8 mouse cellular contexts compared by ENCODE assay signal in genomic region chr5:21700272-21700821, GRCm38 (mm10). TPM values are rescaled to one million over a fixed set of nuclear protein-coding genes. Genes with fewer than 3 reads are reported as not detected.
DNase-seq lines count a peak whose midpoint lies in the region; ATAC-seq and TF ChIP-seq lines count a peak whose summit lies in the region.

No protein-coding gene starts in this region.

- DNase-seq in kidney, adult 11 months, result no peak
- peak; percentile 45 for DNase-seq in brain, embryonic 14.5 days (ENCODE audit: low read depth)
- no peak for DNase-seq in hindbrain, embryonic 10.5 days (ENCODE audit: low spot score)
- DNase-seq in frontal cortex, postnatal 14 days (ENCODE audit: low spot score in 2 of 2), result no peak
- DNase-seq in gastrocnemius, postnatal 10 days, result no peak
- DNase-seq in spleen, adult 12 weeks (ENCODE audit: low spot score), result no peak

- peak overlapping the region; percentile 57 for H3K4me3 ChIP-seq in kidney, embryonic 14.5 days (ENCODE audit: low read length)
- H3K4me3 ChIP-seq in hindbrain, embryonic 10.5 days, result peak overlapping the region; percentile 65
- peak overlapping the region; percentile 71 for H3K4me3 ChIP-seq in midbrain, embryonic 12.5 days

- peak overlapping the region; percentile 54 for H3K9ac ChIP-seq in kidney, embryonic 14.5 days (ENCODE audit: low read depth, low read length)
- peak overlapping the region; percentile 83 for H3K9ac ChIP-seq in midbrain, embryonic 12.5 days (replicated peaks)

- WGBS in kidney, embryonic 14.5 days, result 14% methylated on average over 10 of the region's 10 CpGs
- WGBS in hindbrain, embryonic 10.5 days, result 18% methylated on average over 10 of the region's 10 CpGs
- WGBS in midbrain, embryonic 12.5 days, result 13% methylated on average over 10 of the region's 10 CpGs

- no peak for TF ChIP-seq POLR2A in brain, embryonic 14.5 days (IDR thresholded peaks at IDR 0.05; ENCODE audit: borderline replicate concordance, extremely low read depth, insufficient read depth, insufficient read length, poor library complexity, severe bottlenecking)

- H3K27ac ChIP-seq in kidney, embryonic 14.5 days (ENCODE audit: low read depth, low read length), result no peak overlapping the region
- peak overlapping the region; percentile 98 for H3K27ac ChIP-seq in hindbrain, embryonic 10.5 days
- H3K27ac ChIP-seq in midbrain, embryonic 12.5 days (replicated peaks), result no peak overlapping the region

- no peaks in the 10 kb centered on the region for H3K4me1 ChIP-seq in kidney, embryonic 14.5 days (ENCODE audit: control insufficient read depth, insufficient read depth, low read length)
- H3K4me1 ChIP-seq in hindbrain, embryonic 10.5 days (replicated peaks), result peaks cover 9% of the 10 kb centered on the region
- peaks cover 7% of the 10 kb centered on the region; the same call in 1 of the 2 replicates for H3K4me1 ChIP-seq in midbrain, embryonic 12.5 days

- ATAC-seq in kidney, embryonic 14.5 days (ENCODE audit: low FRiP score, low TSS enrichment), result no peak
- ATAC-seq in midbrain, embryonic 12.5 days (ENCODE audit: low FRiP score, low read depth), result no peak

- no peaks in the 10 kb centered on the region for H3K9me3 ChIP-seq in kidney, embryonic 14.5 days (ENCODE audit: control insufficient read depth, low read length)
- no peaks in the 10 kb centered on the region for H3K9me3 ChIP-seq in hindbrain, embryonic 10.5 days
- no peaks in the 10 kb centered on the region for H3K9me3 ChIP-seq in midbrain, embryonic 12.5 days

- H3K4me2 ChIP-seq in kidney, embryonic 14.5 days (replicated peaks; ENCODE audit: low read depth, low read length), result peak overlapping the region; percentile 55
- H3K4me2 ChIP-seq in midbrain, embryonic 12.5 days (replicated peaks), result peak overlapping the region; percentile 61

- TF ChIP-seq CTCF in brain, embryonic 14.5 days (IDR thresholded peaks at IDR 0.05; ENCODE audit: borderline replicate concordance, extremely low read depth, insufficient read depth, insufficient read length), result no peak

- no peaks in the 10 kb centered on the region for H3K27me3 ChIP-seq in kidney, embryonic 14.5 days (ENCODE audit: control insufficient read depth, insufficient read depth, low read length)
- no peaks in the 10 kb centered on the region for H3K27me3 ChIP-seq in hindbrain, embryonic 10.5 days (ENCODE audit: insufficient read depth, poor library complexity, severe bottlenecking)
- no peaks in the 10 kb centered on the region for H3K27me3 ChIP-seq in midbrain, embryonic 12.5 days

- H3K36me3 ChIP-seq in kidney, embryonic 14.5 days (ENCODE audit: control insufficient read depth, insufficient read depth, low read length), result no peaks in the 10 kb centered on the region
- H3K36me3 ChIP-seq in hindbrain, embryonic 10.5 days, result no peaks in the 10 kb centered on the region
- H3K36me3 ChIP-seq in midbrain, embryonic 12.5 days, result no peaks in the 10 kb centered on the region

RNA-seq across cellular contexts. Expression of gene Napepld, which starts 0.8 kb away (rescaled TPM):
- polyA plus RNA-seq in kidney, embryonic 14.5 days (2014; fragmentation: Nextera tagmentation; extraction: Ambion mirVana), result 7.2 and 8.2 TPM in 2 replicates
- polyA plus RNA-seq in brain, embryonic 14.5 days (2012; rRNA removed), result 4.7 and 4.9 TPM in 2 replicates
- polyA plus RNA-seq in hindbrain, embryonic 10.5 days (2016; fragmentation: Nextera tagmentation; extraction: Ambion mirVana), result 5.6 and 6.1 TPM in 2 replicates
- 10.2 and 10.9 TPM in 2 replicates for polyA plus RNA-seq in midbrain, embryonic 12.5 days (2016; fragmentation: Nextera tagmentation; extraction: Ambion mirVana)
- total RNA-seq in gastrocnemius, postnatal 10 days (2021), result 1 to 10 TPM; 6.3 to 6.5 TPM

RNA-seq across cellular contexts. Expression of gene Pmpcb, which starts 36.6 kb away (rescaled TPM):
- 95.9 and 101 TPM in 2 replicates for polyA plus RNA-seq in kidney, embryonic 14.5 days (2014; fragmentation: Nextera tagmentation; extraction: Ambion mirVana)
- 66.7 and 72.8 TPM in 2 replicates for polyA plus RNA-seq in brain, embryonic 14.5 days (2012; rRNA removed)
- 75.4 and 78.2 TPM in 2 replicates for polyA plus RNA-seq in hindbrain, embryonic 10.5 days (2016; fragmentation: Nextera tagmentation; extraction: Ambion mirVana)
- 90.8 and 97.2 TPM in 2 replicates for polyA plus RNA-seq in midbrain, embryonic 12.5 days (2016; fragmentation: Nextera tagmentation; extraction: Ambion mirVana)
- total RNA-seq in gastrocnemius, postnatal 10 days (2021), result 100 to 1,000 TPM; 131 to 143 TPM

RNA-seq across cellular contexts. Expression of gene Armc10, which starts 54.7 kb away (rescaled TPM):
- 67.0 and 77.1 TPM in 2 replicates for polyA plus RNA-seq in kidney, embryonic 14.5 days (2014; fragmentation: Nextera tagmentation; extraction: Ambion mirVana)
- 91.6 and 112 TPM in 2 replicates for polyA plus RNA-seq in brain, embryonic 14.5 days (2012; rRNA removed)
- polyA plus RNA-seq in hindbrain, embryonic 10.5 days (2016; fragmentation: Nextera tagmentation; extraction: Ambion mirVana), result 62.9 and 66.8 TPM in 2 replicates
- 79.1 and 81.3 TPM in 2 replicates for polyA plus RNA-seq in midbrain, embryonic 12.5 days (2016; fragmentation: Nextera tagmentation; extraction: Ambion mirVana)
- 10 to 100 TPM in 1 of 2 experiments, 1 to 10 TPM in 1; 7.1 to 10.8 TPM for total RNA-seq in gastrocnemius, postnatal 10 days (2021)

RNA-seq across cellular contexts. Expression of gene Fbxl13, which starts 54.9 kb away (rescaled TPM):
- 0.43 TPM in 2 replicates for polyA plus RNA-seq in kidney, embryonic 14.5 days (2014; fragmentation: Nextera tagmentation; extraction: Ambion mirVana)
- 0.42 and 0.54 TPM in 2 replicates for polyA plus RNA-seq in brain, embryonic 14.5 days (2012; rRNA removed)
- 0.20 and 0.41 TPM in 2 replicates for polyA plus RNA-seq in hindbrain, embryonic 10.5 days (2016; fragmentation: Nextera tagmentation; extraction: Ambion mirVana)
- 0.21 and 0.40 TPM in 2 replicates for polyA plus RNA-seq in midbrain, embryonic 12.5 days (2016; fragmentation: Nextera tagmentation; extraction: Ambion mirVana)
- total RNA-seq in gastrocnemius, postnatal 10 days (2021), result under 1 TPM; 0.19 to 0.36 TPM
